Mouse (Mus musculus) bone marrow macrophage, adult 2 months (primary cell): ENCODE measurements around the gene Atp13a4.

Experiments
- CTCF ChIP-seq: IDR thresholded peaks from 2 replicates; pipeline ENCODE4 v1.5.1; 2012; ENCODE audit warnings: low read depth, mild to moderate bottlenecking, low read length, moderate library complexity
- POLR2A ChIP-seq: IDR thresholded peaks from 2 replicates; pipeline ENCODE4 v1.6.1; 2012; ENCODE audit warnings: mild to moderate bottlenecking, low read depth, low read length, borderline replicate concordance

GRCm38 (mm10) chr16:29481439-29481838, 63.2 kb downstream of the Atp13a4 start:
- TF ChIP-seq CTCF (no peak), POLR2A (no peak)
